Mouse (Mus musculus) spleen, postnatal 10 days (tissue): ENCODE measurements around the gene Diras1.
"Not testable (repeated sequence)": the region's sequence is repeated elsewhere in the genome, so short reads cannot be mapped to it uniquely, and the experiment has no call there.

Experiments
- DNase-seq, 2 experiments: peaks; one replicate each; pipeline ENCODE4 v3.0.0; 2021 to 2022; ENCODE audit warnings: low spot score in 2 of 2

Diras1 gene

DNA sequence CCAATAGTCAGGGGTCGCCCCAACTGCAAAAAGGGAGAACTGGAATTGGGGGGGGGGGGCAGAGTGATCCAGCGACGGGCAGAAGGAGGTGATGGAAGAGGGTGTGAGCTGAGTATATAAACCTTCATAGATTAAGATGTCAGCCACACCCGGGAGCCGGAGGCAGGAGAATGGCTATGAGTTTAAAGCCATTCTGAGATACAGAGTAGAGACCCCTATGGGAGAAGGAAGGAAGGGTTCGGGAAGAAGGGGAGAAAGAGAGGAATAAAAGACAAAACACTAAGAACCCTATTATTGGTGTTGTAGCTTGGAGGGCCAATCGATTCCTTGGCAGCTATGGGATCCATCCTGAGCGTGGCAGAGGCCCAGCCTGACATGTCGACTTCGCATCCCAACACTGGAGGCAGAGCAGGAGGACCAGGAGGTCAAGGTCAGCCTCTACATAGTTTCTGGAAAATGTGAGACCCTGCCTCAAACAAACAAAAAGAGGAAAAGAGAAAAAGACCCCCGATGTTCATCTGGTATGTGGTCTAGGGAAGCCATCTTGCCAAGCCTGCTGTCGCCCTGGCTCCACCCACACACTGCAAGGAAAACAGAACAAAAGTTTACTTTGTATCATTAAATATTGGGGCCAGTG is at the start of gene Diras1:
Gene Diras1 (minus strand): TSS at position 24 of the 637 bp plus-strand sequence.
- DNase-seq, result no peak

DNA sequence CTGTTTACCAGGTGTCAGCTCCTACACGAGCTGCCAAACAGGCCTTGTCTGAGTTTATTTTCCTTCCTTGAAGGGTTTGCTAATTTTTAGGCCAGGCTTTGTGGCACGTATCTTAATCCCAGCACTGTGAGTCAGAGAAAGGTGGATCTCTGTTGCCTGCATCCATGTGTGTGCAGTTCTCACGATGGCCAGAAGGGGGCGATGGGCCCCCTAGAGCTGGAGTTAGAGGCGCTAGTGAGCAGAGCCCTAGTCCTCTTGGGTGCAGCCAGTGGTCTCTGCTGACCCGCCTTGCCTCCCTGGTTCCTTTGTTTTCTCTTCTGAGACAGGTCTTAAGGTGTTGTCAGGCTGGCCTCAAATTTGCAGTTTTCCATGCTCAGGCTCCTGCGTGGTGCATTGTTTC is 48.0 kb upstream of the Diras1 start:
- DNase-seq, result peak in 1 of 2 experiments; percentile 65

- no peak for DNase-seq
These were observed 46.8 kb upstream of the Diras1 start for GRCm38 (mm10) chr10:81072290-81072689.

- peak; percentile 85 to 97 for DNase-seq
These were observed 44.4 kb upstream of the Diras1 start, which contains the start of gene Thop1 for GRCm38 (mm10) chr10:81069836-81070235. Gene Thop1, plus strand, starts transcription at chr10:81070035.

DNA sequence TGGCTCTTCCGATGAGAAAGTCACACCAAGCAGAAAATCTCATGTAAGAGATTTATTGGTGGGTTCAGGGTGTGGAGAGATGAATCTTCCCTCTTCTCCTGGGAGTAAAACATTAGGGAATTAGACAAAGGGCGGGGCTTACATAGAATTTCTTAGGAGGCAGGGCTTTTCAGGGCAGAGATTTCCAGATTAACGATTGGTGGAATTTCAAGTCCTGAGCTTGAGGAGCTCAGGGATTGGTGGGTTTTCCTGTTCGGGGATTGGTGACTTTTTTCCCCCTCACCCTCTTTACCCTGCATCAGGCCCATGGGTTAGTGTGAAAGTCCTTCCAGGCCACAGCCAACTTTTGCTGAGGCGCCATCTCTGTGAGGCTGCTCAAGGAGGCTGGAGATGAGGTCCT is 43.2 kb upstream of the Diras1 start:
- no peak for DNase-seq

GRCm38 (mm10) chr10:81064519-81064918 is 39.1 kb upstream of the Diras1 start:
- DNase-seq, result not testable (repeated sequence)

DNA sequence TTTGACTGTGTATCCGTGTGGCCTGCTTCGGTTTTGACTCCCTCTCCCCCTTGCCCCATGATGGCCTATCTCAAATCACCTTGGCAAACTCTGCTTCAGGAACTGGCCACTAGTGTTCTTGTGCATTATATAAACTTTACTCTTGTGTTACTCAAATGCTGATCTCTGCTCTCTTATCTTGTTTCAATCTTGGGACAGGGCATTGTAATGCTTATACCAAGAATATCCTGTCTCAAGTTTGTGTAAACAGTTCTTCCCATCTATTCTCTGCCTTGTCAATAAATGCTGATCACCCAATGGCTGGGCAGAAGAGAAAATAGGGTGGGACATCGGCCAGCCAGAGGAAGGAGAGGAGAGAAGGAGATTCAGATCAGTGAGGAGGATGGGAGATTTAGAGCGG is 37.2 kb upstream of the Diras1 start:
- no peak for DNase-seq

DNA sequence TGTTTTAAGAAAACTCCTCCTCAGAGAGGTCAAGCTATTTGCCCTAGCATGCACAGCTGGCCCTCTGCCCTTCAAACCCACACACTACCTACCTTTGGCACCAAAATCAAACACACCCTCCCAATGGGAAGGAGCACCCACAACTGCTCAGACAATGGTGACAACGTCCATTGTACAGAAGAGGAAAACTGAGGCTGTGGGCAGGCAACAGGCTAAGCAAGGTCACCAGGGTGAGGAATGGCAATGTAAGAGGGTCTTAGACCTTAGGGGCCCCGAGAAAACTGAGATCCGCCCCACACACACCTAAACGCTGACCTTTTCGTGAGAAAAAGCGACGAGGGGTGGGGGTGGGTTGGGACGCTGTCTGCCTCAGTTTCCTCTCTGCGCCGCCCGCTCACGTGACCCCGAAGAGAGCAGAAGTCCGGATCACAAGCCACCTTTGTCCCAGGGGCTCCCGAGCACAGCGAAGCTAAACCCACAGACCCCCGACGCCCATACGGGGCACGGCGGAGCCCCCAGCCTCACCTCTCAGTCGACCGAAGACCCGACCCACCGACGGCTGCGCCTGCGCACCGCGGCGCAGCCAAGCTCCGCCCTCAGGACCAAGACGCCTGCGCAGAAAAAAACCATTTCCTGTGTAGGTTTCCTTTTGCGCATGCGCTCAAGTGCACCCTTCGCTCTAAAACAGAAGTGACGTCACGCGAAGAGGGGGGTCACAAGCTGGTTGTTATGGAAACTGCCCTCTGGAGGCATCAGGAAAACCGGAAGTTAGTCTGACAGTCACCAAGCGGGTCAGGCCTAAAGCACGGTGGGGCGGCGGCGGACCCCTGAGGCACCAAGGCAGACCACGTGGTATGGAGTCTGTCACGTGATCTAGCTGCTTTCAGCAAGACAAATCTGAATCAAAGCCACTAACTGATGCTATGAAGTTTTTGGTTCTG is 34.4 kb upstream of the Diras1 start, which contains the start of gene Sgta:
Gene Sgta (minus strand): TSS at position 579 of the 941 bp plus-strand sequence.
- peak; percentile 94 to 96 for DNase-seq

DNA sequence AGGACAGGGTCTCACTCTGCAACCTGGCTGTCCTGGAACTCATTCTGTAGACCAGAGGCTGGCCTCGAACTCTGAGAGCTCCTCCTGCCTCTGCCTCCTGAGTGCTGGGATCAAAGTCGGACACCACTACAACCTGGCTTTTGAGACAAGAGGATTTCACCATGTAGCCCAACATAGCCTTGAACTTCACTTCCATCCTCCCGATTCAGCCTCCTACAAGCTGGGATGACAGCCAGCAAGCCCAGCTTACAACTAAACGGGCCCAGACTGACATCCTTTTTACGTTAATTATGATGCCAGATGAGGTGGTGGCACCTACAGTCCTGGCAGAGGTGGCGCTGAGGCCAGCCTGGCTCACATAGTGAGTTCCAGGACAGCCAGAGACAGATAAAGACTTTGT is 33.4 kb upstream of the Diras1 start:
- no peak for DNase-seq

GRCm38 (mm10) chr10:81057406-81058130 is 32.1 kb upstream of the Diras1 start:
- no peak for DNase-seq

- DNase-seq, result not testable (repeated sequence)
These were observed 30.4 kb upstream of the Diras1 start for GRCm38 (mm10) chr10:81055802-81056340.

- no peak for DNase-seq
These were observed 29.7 kb upstream of the Diras1 start for GRCm38 (mm10) chr10:81055169-81055568.

DNA sequence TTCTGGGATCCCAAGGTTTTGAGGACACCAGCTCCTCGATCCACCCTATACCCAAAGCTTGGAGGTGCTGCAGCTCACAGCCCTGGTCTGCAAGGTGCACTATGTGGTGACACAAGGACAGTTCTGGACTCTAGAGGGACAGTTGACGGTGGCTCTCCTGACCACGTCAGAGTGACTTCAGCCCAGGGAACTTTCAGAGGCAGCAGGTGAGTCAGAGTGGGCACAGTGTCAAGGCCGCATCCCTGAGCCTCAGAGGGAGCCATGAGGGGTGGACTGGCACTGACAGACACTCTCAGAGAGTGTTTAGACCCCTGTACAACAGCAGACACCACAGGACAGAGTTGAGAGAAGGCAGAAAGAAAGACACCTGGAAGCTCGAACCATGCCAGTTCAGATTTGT is 27.1 kb upstream of the Diras1 start:
- no peak for DNase-seq

DNA sequence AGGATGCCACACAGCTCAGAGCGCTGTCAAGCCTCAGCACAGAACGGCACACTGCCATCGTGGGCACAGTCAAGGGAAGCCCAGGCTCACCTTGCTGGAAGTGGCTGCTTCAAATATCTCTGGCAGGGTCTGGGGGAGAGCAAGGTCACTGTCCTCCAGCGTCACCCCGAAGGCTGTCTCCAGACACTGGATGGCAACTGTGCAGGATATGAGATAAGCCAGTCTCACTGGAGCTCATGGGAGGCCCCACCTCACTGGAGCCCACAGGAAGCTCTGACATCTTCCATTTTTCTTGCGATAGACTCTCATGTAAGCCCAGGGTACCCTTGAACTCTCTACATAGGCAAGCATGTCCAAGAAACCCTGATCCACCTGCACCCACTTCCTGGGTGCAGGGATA is 25.7 kb upstream of the Diras1 start:
- no peak for DNase-seq

DNA sequence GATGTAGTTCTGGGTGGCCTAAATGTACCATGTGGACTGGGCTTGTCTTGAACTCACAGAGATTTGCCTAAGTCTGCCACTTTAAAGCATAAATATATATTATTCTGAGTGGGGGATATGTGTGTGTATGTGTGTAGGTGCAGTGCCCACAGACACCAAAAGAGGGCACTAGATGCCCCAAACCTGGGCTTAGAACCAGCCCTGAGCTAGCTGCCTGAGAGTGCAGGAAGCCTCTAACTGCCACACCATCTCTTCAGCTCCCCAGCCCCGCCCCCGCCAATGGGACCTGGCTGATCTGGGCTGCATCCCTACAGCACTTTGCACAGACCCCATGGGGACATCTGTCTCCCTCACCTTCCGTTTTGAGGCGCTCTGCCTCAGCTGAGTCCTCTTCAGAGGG is 25.2 kb upstream of the Diras1 start:
- DNase-seq, result peak in 1 of 2 experiments; percentile 55

- not testable (repeated sequence) for DNase-seq
These were observed 19.8 kb upstream of the Diras1 start for GRCm38 (mm10) chr10:81045246-81045645.

GRCm38 (mm10) chr10:81041458-81042175 is 16.2 kb upstream of the Diras1 start:
- peak; percentile 63 to 84 for DNase-seq

DNA sequence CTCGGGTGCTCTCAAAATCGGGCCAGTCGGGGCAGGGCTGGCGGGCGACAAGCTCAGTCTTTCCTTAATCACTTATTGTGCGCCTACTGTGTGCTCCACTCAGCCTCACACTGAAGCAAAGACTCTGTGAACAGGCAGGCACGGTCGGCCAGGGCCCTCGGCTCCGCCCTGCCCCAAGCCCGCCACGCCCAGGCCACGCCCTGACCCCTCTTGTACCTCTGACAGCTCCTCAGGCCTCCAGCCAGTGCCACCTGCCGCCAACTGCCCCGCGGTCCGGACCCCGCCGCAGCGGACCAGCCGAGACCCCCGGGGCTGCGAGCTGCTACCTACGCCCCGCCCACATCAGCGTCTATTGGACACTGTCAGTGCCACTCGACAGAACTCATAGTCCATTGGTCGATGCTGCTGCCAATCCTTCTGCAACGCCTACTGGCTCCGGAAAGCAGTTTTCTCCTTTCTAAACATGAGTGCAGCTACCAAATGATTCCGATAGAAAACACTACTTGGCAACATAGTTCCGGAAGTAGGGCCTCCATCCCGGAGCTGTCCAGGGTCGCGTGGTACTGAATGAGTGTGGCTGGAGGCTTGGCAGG is 11.6 kb upstream of the Diras1 start, which contains the start of gene Slc39a3:
Gene Slc39a3 (minus strand): TSS at position 439 of the 593 bp plus-strand sequence.
- DNase-seq, result peak; percentile 98 to 99

- DNase-seq, result peak in 1 of 2 experiments; percentile 71
These were observed 10.8 kb upstream of the Diras1 start for GRCm38 (mm10) chr10:81036251-81036650.

DNA sequence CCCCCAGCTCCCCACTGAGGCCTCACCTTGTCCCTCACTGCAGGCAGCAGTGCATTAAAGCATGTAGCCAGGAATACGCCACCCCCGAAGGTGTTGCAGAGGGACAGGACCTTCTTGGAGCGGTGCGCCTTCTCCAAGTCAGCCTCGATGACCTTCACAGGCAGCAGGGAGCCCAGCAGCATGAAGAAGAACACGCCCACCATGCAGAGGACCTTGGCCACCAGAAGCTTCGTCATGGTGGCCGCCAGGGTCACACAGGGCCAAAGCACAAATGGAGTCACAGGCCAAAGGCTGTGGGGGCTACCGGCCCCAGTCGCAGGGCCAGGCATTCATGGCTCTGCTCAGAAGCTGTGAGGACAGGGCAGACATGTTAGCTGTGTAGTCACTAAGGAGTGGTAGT is 8.1 kb upstream of the Diras1 start:
- DNase-seq, result no peak

DNA sequence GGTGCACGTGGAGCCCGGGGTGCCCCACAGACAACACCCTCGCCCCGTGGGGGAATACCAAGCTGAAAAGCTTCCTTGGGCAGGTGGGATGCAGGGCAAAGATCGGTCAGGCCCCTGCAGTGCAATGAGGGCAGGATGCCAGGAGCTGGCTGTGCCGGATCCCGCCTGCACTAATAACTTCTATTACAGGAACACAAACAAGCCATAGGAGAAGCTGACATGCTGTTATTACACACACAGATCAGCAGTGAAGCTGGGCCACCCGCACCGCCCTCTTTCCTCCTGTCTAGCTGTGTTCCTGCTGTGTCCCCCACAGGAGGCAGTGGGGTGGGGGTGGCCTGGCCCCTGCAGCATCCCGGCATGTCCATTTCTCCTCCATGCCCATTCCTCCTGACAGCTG is 3.6 kb upstream of the Diras1 start:
- no peak for DNase-seq
